Mouse (Mus musculus) bone marrow macrophage, adult 2 months (primary cell): ENCODE measurements around the gene Gm19402.

ENCODE experiments used
- CTCF ChIP-seq: IDR thresholded peaks from 2 replicates; pipeline ENCODE4 v1.5.1; 2012; ENCODE audit warnings: low read depth, mild to moderate bottlenecking, low read length, moderate library complexity
- POLR2A ChIP-seq: IDR thresholded peaks from 2 replicates; pipeline ENCODE4 v1.6.1; 2012; ENCODE audit warnings: mild to moderate bottlenecking, low read depth, low read length, borderline replicate concordance

DNA sequence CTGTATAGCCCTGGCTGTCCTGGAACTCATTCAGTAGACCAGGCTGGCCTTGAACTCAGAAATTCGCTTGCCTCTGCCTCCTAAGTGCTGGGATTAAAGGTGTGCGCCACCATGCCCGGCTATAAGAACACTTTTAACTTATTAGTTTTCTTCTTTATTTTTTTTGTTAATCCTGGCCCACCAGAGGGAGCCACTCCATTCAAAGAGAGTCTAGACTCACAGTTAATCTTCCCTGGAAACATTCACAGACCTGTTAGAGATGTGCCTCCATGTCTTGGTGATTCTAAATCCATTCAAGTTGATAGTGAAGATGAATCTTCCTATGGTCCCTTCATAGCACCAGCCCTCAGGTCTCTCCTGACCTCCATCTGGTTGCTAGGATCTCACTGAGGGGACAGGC lies 19.3 kb upstream of the Gm19402 start:
- TF ChIP-seq CTCF, result no peak
- TF ChIP-seq POLR2A, result no peak
